Mouse (Mus musculus): Measurements from ENCODE around the gene Ttc17. TPM values are rescaled to one million over a fixed set of nuclear protein-coding genes. Genes with fewer than 3 reads are reported as not detected.

Ttc17 gene
- polyA plus RNA-seq, 1 experiment from 2014 or later: 24.6 TPM

DNA sequence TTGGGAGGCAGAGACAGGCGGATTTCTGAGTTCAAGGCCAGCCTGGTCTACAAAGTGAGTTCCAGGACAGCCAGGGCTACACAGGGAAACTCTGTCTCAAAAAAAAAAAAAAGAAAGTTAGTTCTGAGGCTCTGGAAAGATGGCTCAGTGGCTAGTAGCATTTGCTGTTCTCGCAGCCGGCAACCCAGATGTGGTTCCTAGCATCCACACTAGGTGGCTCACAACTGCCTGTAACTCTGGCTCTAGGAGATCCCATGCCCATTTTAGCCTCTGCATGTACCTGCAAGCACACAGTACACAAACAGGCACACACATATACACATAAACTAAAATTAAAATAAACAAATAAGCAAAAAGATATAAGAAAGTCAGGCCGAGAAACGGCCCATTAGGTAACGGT, 35.4 kb downstream of the Ttc17 start:
- ATAC-seq (ENCODE audit: low FRiP score): no peak
- Histone ChIP-seq H3K27me3 (replicated peaks) (no peaks in the 10 kb centered on the region), H3K4me2 (no peak overlapping the region), H3K4me1 (no peaks in the 10 kb centered on the region), H3K27ac (replicated peaks) (no peak overlapping the region), H3K9me3 (replicated peaks) (no peaks in the 10 kb centered on the region), H3K4me3 (replicated peaks) (no peak overlapping the region), H3K9ac (replicated peaks) (no peak overlapping the region), H3K36me3 (peaks cover 77% of the 10 kb centered on the region)
- 88% methylated on average over 6 of the region's 6 CpGs for WGBS

DNA sequence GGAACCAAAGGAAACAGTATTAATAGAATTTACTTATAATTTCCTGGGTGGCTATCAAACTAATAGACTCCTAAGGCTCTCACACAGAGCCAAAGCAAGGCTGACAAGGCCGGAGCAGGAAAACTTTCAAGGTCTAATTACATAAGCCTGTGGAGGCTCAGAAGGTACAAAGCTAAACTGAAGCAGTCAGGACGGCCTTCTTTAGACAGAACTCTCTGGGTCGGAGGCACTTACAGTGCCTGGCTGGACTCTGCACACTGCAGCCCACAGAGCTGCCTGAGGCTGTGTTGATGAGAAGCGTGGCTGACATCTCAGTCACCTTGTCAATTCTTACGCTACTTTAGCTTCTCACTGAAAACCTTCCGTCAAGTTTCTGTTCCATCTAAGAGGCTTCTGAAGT, 42.7 kb downstream of the Ttc17 start:
- Histone ChIP-seq H3K4me2 (no peak overlapping the region), H3K4me1 (no peaks in the 10 kb centered on the region), H3K27ac (replicated peaks) (no peak overlapping the region), H3K9ac (replicated peaks) (no peak overlapping the region), H3K27me3 (replicated peaks) (no peaks in the 10 kb centered on the region), H3K36me3 (peaks cover 82% of the 10 kb centered on the region), H3K9me3 (replicated peaks) (no peaks in the 10 kb centered on the region), H3K4me3 (replicated peaks) (no peak overlapping the region)
- 95% methylated on average over 6 of the region's 6 CpGs for WGBS
- ATAC-seq (ENCODE audit: low FRiP score): no peak

DNA sequence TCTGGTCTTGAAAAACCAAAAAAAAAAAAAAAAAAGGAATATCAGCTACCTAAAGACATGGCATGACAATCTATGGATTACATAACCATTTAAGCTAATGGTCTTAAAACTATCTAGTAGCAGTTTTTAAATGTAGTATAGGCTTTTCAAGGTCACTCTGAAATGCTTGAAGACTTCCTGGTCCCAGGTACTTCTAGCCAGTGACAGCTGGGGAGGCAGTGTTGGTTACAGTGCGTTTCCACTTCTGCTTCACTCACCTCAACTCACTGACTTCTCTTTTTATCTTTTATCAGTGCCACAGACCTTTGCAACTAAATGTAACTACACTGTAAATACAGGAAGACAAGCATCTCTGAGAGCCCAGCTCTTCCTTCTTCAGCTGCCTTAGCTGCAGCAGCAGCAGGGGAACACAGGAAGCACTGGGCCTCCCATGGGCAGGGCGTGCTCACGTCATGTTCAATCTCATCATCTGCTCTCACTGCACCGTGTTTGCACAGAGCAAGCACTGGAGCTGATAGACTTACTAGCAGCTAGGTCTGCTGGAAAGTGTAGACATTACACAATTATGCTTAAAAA, 46.0 kb downstream of the Ttc17 start:
- H3K4me3 ChIP-seq (replicated peaks): no peak overlapping the region
- H3K9ac ChIP-seq (replicated peaks): no peak overlapping the region
- no peaks in the 10 kb centered on the region for H3K4me1 ChIP-seq
- H3K27ac ChIP-seq (replicated peaks): no peak overlapping the region
- H3K27me3 ChIP-seq (replicated peaks): no peaks in the 10 kb centered on the region
- 86% methylated on average over 4 of the region's 4 CpGs for WGBS
- no peak overlapping the region for H3K4me2 ChIP-seq
- no peak for ATAC-seq (ENCODE audit: low FRiP score)
- no peaks in the 10 kb centered on the region for H3K9me3 ChIP-seq (replicated peaks)
- H3K36me3 ChIP-seq: peaks cover 86% of the 10 kb centered on the region

DNA sequence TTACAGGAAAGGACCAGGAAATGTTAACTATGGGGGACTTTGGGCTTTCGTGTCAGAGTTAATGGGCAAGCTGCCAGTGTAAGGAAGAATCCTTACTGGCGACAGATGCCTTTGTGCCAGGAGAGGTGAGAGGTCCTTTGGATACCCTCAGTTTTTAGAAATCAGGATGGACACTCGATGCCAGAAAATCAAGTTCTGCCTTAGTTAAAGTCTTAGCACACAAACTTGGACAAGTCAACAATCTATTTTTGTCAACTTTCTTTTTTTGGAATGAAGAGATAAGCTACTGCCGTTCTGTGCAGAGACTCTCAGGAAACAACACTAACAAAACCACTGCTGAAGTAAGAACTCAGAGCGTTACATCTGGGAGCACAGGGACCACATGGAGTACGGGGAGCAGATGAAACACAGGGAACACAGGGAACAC, 58.3 kb downstream of the Ttc17 start:
- H3K4me3 ChIP-seq (replicated peaks): no peak overlapping the region
- WGBS: 69% methylated on average over 6 of the region's 6 CpGs
- ATAC-seq (ENCODE audit: low FRiP score): no peak
- no peaks in the 10 kb centered on the region for H3K27me3 ChIP-seq (replicated peaks)
- no peak overlapping the region for H3K9ac ChIP-seq (replicated peaks)
- no peak overlapping the region for H3K27ac ChIP-seq (replicated peaks)
- no peak overlapping the region for H3K4me2 ChIP-seq
- no peaks in the 10 kb centered on the region for H3K9me3 ChIP-seq (replicated peaks)
- H3K4me1 ChIP-seq: no peaks in the 10 kb centered on the region
- H3K36me3 ChIP-seq: peaks cover 14% of the 10 kb centered on the region

DNA sequence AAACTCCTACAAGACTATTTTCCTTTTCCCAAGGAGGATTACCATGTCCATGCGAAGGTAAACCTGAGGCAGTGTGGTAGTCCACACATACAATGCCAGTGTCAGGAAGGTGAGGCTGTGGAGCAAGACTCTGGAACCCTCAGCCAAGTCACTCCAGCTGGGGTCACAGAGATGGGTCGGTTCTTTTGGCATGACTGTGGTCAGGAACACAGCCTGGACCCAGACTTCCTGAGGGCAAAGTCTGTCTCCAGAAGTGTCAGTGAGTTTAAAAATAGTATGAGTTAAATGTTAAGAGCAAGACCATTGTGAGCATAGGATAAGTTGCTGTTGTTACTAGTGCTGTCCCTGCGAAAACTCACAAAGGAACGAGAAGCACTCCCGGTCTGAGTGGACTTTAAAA, 59.7 kb downstream of the Ttc17 start:
- Histone ChIP-seq H3K9ac (replicated peaks) (no peak overlapping the region), H3K9me3 (replicated peaks) (no peaks in the 10 kb centered on the region), H3K4me2 (no peak overlapping the region), H3K4me3 (replicated peaks) (no peak overlapping the region), H3K4me1 (no peaks in the 10 kb centered on the region), H3K27ac (replicated peaks) (no peak overlapping the region), H3K27me3 (replicated peaks) (no peaks in the 10 kb centered on the region), H3K36me3 (peaks cover 24% of the 10 kb centered on the region)
- 91% methylated on average over 5 of the region's 5 CpGs for WGBS
- ATAC-seq (ENCODE audit: low FRiP score): no peak

DNA sequence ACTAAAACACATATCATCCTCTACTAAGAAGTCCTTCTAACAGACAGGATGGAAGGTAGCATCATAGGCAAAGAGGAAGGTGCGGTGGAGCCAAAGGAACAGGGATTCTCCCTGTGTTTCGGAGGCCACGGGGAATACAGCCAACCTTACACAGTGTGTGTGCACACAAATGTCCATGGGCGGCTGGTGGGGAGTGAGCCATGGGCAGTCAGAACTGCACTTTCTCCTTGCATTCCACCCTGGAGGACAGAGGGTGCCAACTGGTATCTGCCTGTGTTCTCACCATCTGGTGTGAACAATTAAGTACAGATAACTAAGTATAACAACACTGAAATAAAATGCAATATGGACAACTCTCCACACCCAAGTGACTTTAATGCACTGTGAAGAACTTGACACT, 61.9 kb downstream of the Ttc17 start:
- ATAC-seq (ENCODE audit: low FRiP score): no peak
- H3K4me3 ChIP-seq (replicated peaks): no peak overlapping the region
- no peaks in the 10 kb centered on the region for H3K9me3 ChIP-seq (replicated peaks)
- no peak overlapping the region for H3K27ac ChIP-seq (replicated peaks)
- H3K36me3 ChIP-seq: peaks cover 33% of the 10 kb centered on the region
- no peaks in the 10 kb centered on the region for H3K27me3 ChIP-seq (replicated peaks)
- no peak overlapping the region for H3K9ac ChIP-seq (replicated peaks)
- 95% methylated on average over 4 of the region's 4 CpGs for WGBS
- H3K4me1 ChIP-seq: no peaks in the 10 kb centered on the region
- no peak overlapping the region for H3K4me2 ChIP-seq

DNA sequence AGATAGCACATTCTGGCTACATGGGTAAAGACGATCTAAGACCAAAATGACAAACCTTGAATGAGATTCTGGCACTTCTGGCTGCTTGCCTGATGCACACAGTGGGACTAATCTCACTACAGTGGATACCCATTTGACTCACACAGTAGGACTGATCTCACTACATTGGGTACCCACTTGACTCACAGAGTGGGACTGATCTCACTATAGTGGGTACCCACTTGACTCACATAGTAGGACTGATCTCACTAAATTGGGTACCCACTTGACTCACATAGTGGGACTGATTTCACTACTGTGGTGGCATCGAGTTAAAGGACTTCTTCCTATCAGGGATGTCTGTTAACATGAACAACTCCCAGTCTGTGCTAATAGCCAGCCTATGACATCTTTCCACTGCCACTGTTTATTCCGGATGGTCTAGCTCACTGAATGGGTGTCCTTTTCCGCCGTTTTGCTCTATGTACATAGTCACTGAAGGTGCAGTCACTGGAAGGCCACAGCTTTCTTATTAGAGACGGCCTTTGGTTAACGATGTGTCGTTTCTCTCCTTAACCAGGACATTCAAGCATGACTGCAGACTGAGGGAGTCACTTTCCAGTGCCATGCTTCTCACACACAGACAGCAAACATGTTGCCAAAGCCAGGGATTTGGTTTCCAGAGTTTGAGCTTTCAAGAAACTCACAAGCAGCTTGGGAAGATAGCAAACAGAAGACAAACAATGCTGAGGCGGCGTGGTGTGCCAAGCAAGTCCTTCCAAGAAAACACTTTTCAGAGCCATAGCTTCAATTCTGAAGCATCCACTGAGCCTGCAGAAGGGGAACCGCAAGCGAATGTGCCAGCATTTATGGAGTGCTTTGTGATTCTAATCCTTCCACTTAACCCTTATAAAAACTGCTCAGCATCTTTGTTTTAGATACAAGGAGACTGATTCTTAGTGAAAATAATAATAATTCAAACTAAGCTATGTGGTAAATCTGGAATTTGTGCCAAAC, 62.9 kb downstream of the Ttc17 start:
- no peak overlapping the region for H3K4me2 ChIP-seq
- no peak overlapping the region for H3K4me3 ChIP-seq (replicated peaks)
- no peaks in the 10 kb centered on the region for H3K9me3 ChIP-seq (replicated peaks)
- H3K9ac ChIP-seq (replicated peaks): no peak overlapping the region
- 60% methylated on average over 12 of the region's 12 CpGs for WGBS
- ATAC-seq (ENCODE audit: low FRiP score): no peak
- H3K4me1 ChIP-seq: no peaks in the 10 kb centered on the region
- H3K27ac ChIP-seq (replicated peaks): no peak overlapping the region
- peaks cover 37% of the 10 kb centered on the region for H3K36me3 ChIP-seq
- H3K27me3 ChIP-seq (replicated peaks): no peaks in the 10 kb centered on the region

DNA sequence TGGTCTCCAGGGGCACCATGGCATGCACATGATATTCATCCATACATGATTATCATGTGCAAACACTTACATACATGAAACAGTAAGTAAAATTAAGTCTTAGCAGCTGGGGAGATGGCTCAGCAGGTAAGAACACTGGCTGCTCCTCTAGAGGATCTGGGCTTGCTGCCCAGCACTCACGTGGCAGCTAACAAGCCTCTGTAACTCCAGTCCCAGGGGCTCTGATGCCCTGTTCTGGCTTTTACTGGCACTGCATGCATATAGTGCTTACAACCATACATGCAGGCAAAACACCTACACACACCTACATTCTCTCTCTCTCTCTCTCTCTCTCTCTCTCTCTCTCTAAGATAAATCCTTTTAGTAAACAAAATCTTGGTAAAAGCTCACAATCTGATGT, 65.7 kb downstream of the Ttc17 start:
- Histone ChIP-seq H3K4me3 (replicated peaks) (no peak overlapping the region), H3K27ac (replicated peaks) (no peak overlapping the region), H3K4me2 (no peak overlapping the region), H3K27me3 (replicated peaks) (no peaks in the 10 kb centered on the region), H3K9me3 (replicated peaks) (no peaks in the 10 kb centered on the region), H3K4me1 (no peaks in the 10 kb centered on the region), H3K9ac (replicated peaks) (no peak overlapping the region), H3K36me3 (peaks cover 50% of the 10 kb centered on the region)
- WGBS: 68% methylated on average over 1 of the region's 1 CpGs
- no peak for ATAC-seq (ENCODE audit: low FRiP score)

DNA sequence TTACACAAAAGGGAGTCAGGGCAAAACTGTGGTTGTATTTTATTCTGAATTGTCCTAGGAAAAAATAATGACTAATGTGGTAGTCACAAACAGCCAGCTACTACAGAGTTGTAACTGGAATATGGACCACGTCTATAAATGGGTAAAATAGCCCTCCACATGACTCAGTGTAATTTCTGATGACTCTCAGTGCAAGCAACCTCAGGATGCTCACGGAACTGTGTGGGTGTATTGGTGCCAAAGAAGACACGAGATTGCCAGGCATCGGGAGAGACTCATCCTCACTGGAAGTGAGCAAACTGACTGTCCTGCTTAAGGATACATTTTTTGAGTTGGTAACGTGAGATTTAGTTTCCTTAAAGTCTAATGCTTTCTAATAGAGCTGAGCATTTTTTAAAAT, 67.0 kb downstream of the Ttc17 start:
- H3K4me2 ChIP-seq: no peak overlapping the region
- no peaks in the 10 kb centered on the region for H3K4me1 ChIP-seq
- H3K4me3 ChIP-seq (replicated peaks): no peak overlapping the region
- no peak for ATAC-seq (ENCODE audit: low FRiP score)
- H3K27ac ChIP-seq (replicated peaks): no peak overlapping the region
- no peaks in the 10 kb centered on the region for H3K9me3 ChIP-seq (replicated peaks)
- peaks cover 52% of the 10 kb centered on the region for H3K36me3 ChIP-seq
- WGBS: 91% methylated on average over 5 of the region's 5 CpGs
- no peaks in the 10 kb centered on the region for H3K27me3 ChIP-seq (replicated peaks)
- no peak overlapping the region for H3K9ac ChIP-seq (replicated peaks)

DNA sequence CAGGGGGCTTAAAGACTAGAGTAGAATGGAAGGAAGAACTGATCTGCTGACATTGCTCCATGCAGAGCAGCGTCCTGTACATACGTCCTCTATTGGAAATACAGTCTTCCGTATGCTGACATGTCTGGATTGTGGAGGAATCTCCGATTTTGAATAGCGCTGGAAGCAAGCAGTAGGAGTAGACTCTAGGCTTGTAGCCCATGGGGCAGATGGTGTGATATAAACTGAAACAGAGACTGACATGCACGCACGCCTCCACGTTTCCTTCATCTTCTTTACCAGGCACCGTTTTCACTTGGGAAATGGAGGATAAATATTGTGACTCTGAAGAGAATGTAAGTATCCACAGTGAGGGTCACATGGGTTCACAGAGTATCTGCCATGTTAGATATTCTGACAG, 70.2 kb downstream of the Ttc17 start:
- Histone ChIP-seq H3K9ac (replicated peaks) (no peak overlapping the region), H3K36me3 (peaks cover 58% of the 10 kb centered on the region), H3K27me3 (replicated peaks) (no peaks in the 10 kb centered on the region), H3K4me1 (0 out of 2 replicates have a peak, but pooled peaks cover 4% of the 10 kb centered on the region), H3K4me3 (replicated peaks) (no peak overlapping the region), H3K4me2 (no peak overlapping the region), H3K27ac (replicated peaks) (no peak overlapping the region), H3K9me3 (replicated peaks) (no peaks in the 10 kb centered on the region)
- no peak for ATAC-seq (ENCODE audit: low FRiP score)
- WGBS: 95% methylated on average over 9 of the region's 9 CpGs

DNA sequence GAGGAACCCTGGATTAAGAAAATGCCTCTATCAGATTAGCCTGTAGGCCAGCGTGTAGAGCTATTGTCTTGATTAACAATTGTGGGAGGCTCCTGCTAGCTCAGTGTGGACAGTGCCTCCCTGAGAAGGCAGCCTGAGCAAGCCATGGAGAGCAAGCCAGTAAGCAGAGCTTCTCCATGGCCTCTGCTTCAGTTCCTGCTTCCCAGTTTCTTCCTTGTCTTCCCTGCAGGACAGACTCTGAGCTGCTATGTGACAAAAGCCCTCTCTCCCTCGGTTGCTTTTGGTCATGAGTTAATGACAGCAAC, 71.8 kb downstream of the Ttc17 start:
- H3K27ac ChIP-seq (replicated peaks): no peak overlapping the region
- no peak overlapping the region for H3K9ac ChIP-seq (replicated peaks)
- no peak for ATAC-seq (ENCODE audit: low FRiP score)
- no peak overlapping the region for H3K4me3 ChIP-seq (replicated peaks)
- WGBS: 60% methylated on average over 2 of the region's 2 CpGs
- H3K4me2 ChIP-seq: no peak overlapping the region
- H3K4me1 ChIP-seq: 0 out of 2 replicates have a peak, but pooled peaks cover 4% of the 10 kb centered on the region
- H3K36me3 ChIP-seq: peaks cover 66% of the 10 kb centered on the region
- H3K9me3 ChIP-seq (replicated peaks): no peaks in the 10 kb centered on the region
- no peaks in the 10 kb centered on the region for H3K27me3 ChIP-seq (replicated peaks)
